Mouse (Mus musculus) neural tube, embryonic 12.5 days (tissue): ENCODE results near the gene Higd1a. TPM values are rescaled to one million over a fixed set of nuclear protein-coding genes. Genes with fewer than 3 reads are reported as not detected.
A peak's percentile ranks its signal among the peaks of the same experiment; 100 is the strongest.

Experiments used
- ATAC-seq: fragments of 200-750 bp; cut with Nextera tagmentation; 2 replicates; pipeline ENCODE4 v1.8.0; 2017; ENCODE audit warnings: low read depth, mild to moderate bottlenecking, moderate TSS enrichment, moderate library complexity; ENCODE audit not compliant: low FRiP score
- H3K27ac ChIP-seq: fragments of 300-500 bp; sonication (generic); 2 replicates; pipeline ENCODE4 v1.5.1; 2016
- H3K27me3 ChIP-seq: fragments of 300-500 bp; sonication (generic); replicated peaks from 2 replicates; pipeline ENCODE4 v1.6.1; 2016; ENCODE audit warnings: mild to moderate bottlenecking
- H3K36me3 ChIP-seq: fragments of 300-500 bp; sonication (generic); 2 replicates; pipeline ENCODE4 v1.6.1; 2016; ENCODE audit warnings: mild to moderate bottlenecking
- H3K4me1 ChIP-seq: fragments of 300-500 bp; sonication (generic); 2 replicates; pipeline ENCODE4 v1.6.1; 2016
- H3K4me2 ChIP-seq: fragments of 300-500 bp; sonication (generic); replicated peaks from 2 replicates; pipeline ENCODE4 v1.6.1; 2016; ENCODE audit warnings: mild to moderate bottlenecking
- H3K4me3 ChIP-seq: fragments of 300-500 bp; sonication (generic); 2 replicates; pipeline ENCODE4 v1.5.1; 2016
- H3K9ac ChIP-seq: fragments of 300-500 bp; sonication (generic); 2 replicates; pipeline ENCODE4 v1.6.1; 2016; ENCODE audit warnings: mild to moderate bottlenecking
- H3K9me3 ChIP-seq: fragments of 300-500 bp; sonication (generic); 2 replicates; pipeline ENCODE4 v1.6.1; 2016; ENCODE audit warnings: mild to moderate bottlenecking
- WGBS: fragments of 180-500 bp; shearing (Covaris S2); methylation state at CpG from one replicate; pipeline ENCODE4 v1.1.7; 2016; 5-methylcytosine and 5-hydroxymethylcytosine counted together
- polyA plus RNA-seq: library from polyadenylated mRNA; unstranded; fragments of >200 nt; fragmentation: Nextera tagmentation; extraction: Ambion mirVana; gene quantifications from 2 replicates; pipeline ENCODE4 v1.2.1, GENCODE M21; 2016

The Higd1a gene
- 134 and 147 TPM in 2 replicates for polyA plus RNA-seq

- peak within 1 kb of the TSS; percentile 87 for H3K27ac ChIP-seq
- peaks cover 8% of the 10 kb centered on the region for H3K4me1 ChIP-seq
- no peaks in the 10 kb centered on the region for H3K9me3 ChIP-seq
- peak within 1 kb of the TSS; percentile 94 for H3K4me2 ChIP-seq
- H3K9ac ChIP-seq = peak within 1 kb of the TSS; percentile 88
- no peaks in the 10 kb centered on the region for H3K36me3 ChIP-seq
- ATAC-seq = no peak
- H3K27me3 ChIP-seq = no peaks in the 10 kb centered on the region
- peak within 1 kb of the TSS; percentile 77 for H3K4me3 ChIP-seq
- WGBS = 18% methylated on average over 6 of the region's 6 CpGs
These were observed at the start of gene Higd1a for GRCm38 (mm10) chr9:121858153-121858488. TSS of gene Higd1a (minus strand) at chr9:121858362.

GRCm38 (mm10) chr9:121907356-121908070 is 49.4 kb upstream of the Higd1a start:
- Histone ChIP-seq H3K4me1 (no peaks in the 10 kb centered on the region), H3K36me3 (no peaks in the 10 kb centered on the region), H3K9me3 (no peaks in the 10 kb centered on the region), H3K9ac (no peak overlapping the region), H3K27me3 (no peaks in the 10 kb centered on the region), H3K27ac (no peak overlapping the region), H3K4me3 (no peak overlapping the region), H3K4me2 (no peak overlapping the region)
- 70% methylated on average over 10 of the region's 10 CpGs for WGBS
- no peak for ATAC-seq

DNA sequence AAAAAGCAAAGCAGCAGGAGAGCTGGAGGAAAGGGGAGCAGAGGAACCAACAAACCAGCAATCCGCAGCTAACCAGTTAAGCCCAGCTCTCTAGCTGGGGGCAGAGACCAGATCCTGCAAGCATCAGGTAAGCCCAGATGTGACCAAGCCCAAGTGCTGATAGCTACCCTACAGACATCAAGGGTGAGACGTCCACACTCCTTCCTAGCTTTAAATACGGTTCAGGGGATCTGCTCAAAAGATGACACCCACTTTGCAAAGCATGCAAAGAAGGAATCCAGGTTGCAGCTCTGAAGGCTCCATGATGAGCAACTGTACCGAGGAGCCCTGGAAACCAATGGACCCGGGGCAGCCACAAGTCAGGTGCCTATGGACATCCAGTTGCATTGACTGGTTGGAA is 48.3 kb upstream of the Higd1a start:
- H3K4me1 ChIP-seq = no peaks in the 10 kb centered on the region
- H3K4me3 ChIP-seq = no peak overlapping the region
- H3K27me3 ChIP-seq = no peaks in the 10 kb centered on the region
- no peak overlapping the region for H3K4me2 ChIP-seq
- H3K9me3 ChIP-seq = no peaks in the 10 kb centered on the region
- no peak overlapping the region for H3K9ac ChIP-seq
- ATAC-seq = no peak
- no peak overlapping the region for H3K27ac ChIP-seq
- H3K36me3 ChIP-seq = no peaks in the 10 kb centered on the region
- WGBS = 90% methylated on average over 5 of the region's 5 CpGs

DNA sequence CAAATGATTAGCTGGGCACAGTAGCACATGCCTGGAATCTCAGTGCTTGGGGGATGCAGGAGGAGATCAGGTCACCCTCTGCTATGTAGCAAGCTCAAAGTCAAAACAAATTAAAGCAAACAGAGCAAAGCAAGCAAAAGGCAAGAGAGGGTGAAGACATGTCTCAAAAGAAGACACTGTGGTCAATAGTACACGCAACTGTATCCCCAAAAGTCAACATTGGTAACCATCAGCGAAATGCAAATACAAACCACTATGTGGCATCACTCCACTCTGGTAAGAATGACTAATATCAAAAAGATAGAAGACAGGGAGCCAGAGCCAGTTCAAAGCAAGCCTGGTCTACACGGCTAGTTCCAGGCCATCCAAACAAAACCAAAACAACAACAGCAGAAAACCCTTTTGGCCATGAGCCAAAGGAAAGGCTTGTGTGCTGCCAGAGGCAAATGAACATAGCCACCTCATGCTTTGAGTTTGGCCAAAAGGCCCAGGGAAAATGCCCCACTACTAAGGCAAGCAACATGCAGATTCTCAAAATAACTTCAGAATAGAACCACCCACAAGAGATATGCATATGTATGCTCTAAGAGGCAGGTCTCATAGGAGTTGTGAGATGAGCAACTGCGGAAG is 47.5 kb upstream of the Higd1a start:
- no peaks in the 10 kb centered on the region for H3K27me3 ChIP-seq
- 89% methylated on average over 4 of the region's 4 CpGs for WGBS
- no peak overlapping the region for H3K4me2 ChIP-seq
- no peaks in the 10 kb centered on the region for H3K9me3 ChIP-seq
- H3K4me3 ChIP-seq = no peak overlapping the region
- H3K27ac ChIP-seq = no peak overlapping the region
- H3K36me3 ChIP-seq = no peaks in the 10 kb centered on the region
- no peak for ATAC-seq
- no peak overlapping the region for H3K9ac ChIP-seq
- H3K4me1 ChIP-seq = no peaks in the 10 kb centered on the region

- Histone ChIP-seq H3K9ac (no peak overlapping the region), H3K4me1 (no peaks in the 10 kb centered on the region), H3K4me2 (no peak overlapping the region), H3K27me3 (no peaks in the 10 kb centered on the region), H3K9me3 (no peaks in the 10 kb centered on the region), H3K27ac (no peak overlapping the region), H3K36me3 (no peaks in the 10 kb centered on the region), H3K4me3 (no peak overlapping the region)
- no peak for ATAC-seq
- 95% methylated on average over 7 of the region's 7 CpGs for WGBS
These were observed 46.8 kb upstream of the Higd1a start for GRCm38 (mm10) chr9:121904946-121905345.

- WGBS = 87% methylated on average over 4 of the region's 4 CpGs
- no peaks in the 10 kb centered on the region for H3K36me3 ChIP-seq
- H3K9me3 ChIP-seq = no peaks in the 10 kb centered on the region
- no peaks in the 10 kb centered on the region for H3K27me3 ChIP-seq
- no peak overlapping the region for H3K4me3 ChIP-seq
- H3K9ac ChIP-seq = no peak overlapping the region
- H3K27ac ChIP-seq = no peak overlapping the region
- no peak overlapping the region for H3K4me2 ChIP-seq
- no peaks in the 10 kb centered on the region for H3K4me1 ChIP-seq
- no peak for ATAC-seq
These were observed 46.2 kb upstream of the Higd1a start for GRCm38 (mm10) chr9:121904319-121904718.

- Histone ChIP-seq H3K9me3 (no peaks in the 10 kb centered on the region), H3K36me3 (no peaks in the 10 kb centered on the region), H3K27me3 (no peaks in the 10 kb centered on the region), H3K4me1 (no peaks in the 10 kb centered on the region), H3K27ac (no peak overlapping the region), H3K4me2 (no peak overlapping the region), H3K9ac (no peak overlapping the region), H3K4me3 (no peak overlapping the region)
- WGBS = 85% methylated on average over 8 of the region's 8 CpGs
- ATAC-seq = no peak
These were observed 45.5 kb upstream of the Higd1a start for GRCm38 (mm10) chr9:121903476-121904305.

DNA sequence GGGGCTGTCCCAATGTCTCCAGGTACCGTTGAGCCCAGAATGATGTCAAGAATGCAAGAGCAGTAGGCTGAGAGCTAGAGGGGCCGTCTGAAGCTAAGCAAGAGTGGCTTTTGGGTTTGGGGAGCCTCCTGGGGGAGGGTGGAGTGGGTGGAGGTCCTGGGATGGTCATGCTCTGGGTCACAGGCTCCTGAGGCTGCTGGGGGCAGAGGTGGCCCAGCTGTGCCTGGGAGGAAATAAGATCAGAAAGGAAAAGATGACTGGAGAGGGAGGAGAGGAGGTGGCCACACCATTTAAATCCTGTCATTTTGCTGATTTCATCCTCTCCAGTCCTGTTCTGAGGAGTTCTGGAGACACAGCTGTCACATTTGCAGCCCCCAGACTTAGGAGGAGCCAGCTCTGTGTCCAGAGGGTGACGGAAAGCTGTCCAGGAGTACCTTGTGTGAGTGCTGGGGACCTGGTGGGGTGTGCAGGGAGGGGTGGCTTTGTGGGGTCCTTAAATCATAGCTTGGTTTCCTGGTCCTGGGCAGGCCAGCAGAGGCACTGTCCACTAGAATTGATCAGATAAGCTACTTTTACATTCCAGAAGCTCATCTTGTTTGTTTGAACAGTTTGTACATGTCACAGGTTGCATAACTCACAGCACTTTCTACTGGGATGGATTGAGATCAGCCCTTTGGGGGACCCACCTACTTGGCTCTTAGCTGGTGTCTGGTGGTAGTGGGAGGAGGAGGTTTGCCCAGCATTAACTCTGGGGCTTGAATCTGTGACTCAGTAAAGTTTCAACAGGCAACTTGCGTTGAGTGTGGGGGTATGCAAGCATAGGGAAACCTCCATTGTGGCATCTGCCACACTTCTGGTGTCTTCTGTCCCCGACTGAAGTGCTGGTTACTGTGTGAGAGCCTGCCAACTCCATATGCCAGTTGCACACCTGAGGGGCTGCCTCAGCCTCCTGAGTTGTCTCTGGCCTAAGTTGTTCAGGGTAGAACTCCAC is 43.8 kb upstream of the Higd1a start:
- Histone ChIP-seq H3K36me3 (no peaks in the 10 kb centered on the region), H3K9ac (no peak overlapping the region), H3K4me2 (no peak overlapping the region), H3K27ac (no peak overlapping the region), H3K27me3 (no peaks in the 10 kb centered on the region), H3K4me3 (no peak overlapping the region), H3K9me3 (no peaks in the 10 kb centered on the region), H3K4me1 (no peaks in the 10 kb centered on the region)
- no peak for ATAC-seq
- WGBS = 74% methylated on average over 5 of the region's 5 CpGs

DNA sequence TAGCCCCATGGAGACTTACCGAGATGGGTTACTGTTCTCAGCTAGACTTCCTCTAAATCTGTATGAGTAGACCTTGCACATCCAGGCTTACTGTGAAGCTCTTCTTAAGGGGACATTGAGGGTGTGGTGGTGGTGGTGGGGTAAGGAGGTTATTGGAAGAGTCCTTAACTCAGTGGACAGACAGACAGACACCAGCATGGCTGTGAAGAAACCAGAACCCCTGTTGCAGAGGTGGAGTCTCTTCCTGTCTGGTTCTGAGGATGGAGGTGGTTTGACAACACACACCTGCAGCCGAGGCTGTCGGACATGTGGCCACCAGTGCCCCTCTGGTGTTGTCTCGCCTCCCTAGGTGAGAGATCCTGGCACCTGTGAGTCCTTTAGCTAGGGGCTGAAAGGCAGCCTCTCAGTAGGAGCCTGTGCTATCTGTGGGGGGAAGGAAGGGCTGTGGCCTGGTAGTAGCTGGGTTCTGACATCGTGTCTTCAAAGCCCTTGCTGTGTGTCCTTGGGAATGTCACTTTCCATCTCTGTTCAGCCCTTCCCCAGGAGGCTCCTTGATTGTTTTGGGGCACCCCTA is 42.2 kb upstream of the Higd1a start:
- 90% methylated on average over 5 of the region's 5 CpGs for WGBS
- H3K27ac ChIP-seq = no peak overlapping the region
- H3K27me3 ChIP-seq = no peaks in the 10 kb centered on the region
- no peak overlapping the region for H3K9ac ChIP-seq
- no peak for ATAC-seq
- no peak overlapping the region for H3K4me3 ChIP-seq
- no peak overlapping the region for H3K4me2 ChIP-seq
- no peaks in the 10 kb centered on the region for H3K36me3 ChIP-seq
- H3K9me3 ChIP-seq = no peaks in the 10 kb centered on the region
- no peaks in the 10 kb centered on the region for H3K4me1 ChIP-seq

- H3K27ac ChIP-seq = no peak overlapping the region
- H3K36me3 ChIP-seq = no peaks in the 10 kb centered on the region
- H3K4me1 ChIP-seq = no peaks in the 10 kb centered on the region
- 71% methylated on average over 6 of the region's 6 CpGs for WGBS
- ATAC-seq = no peak
- H3K4me2 ChIP-seq = no peak overlapping the region
- H3K9me3 ChIP-seq = no peaks in the 10 kb centered on the region
- H3K4me3 ChIP-seq = no peak overlapping the region
- H3K27me3 ChIP-seq = no peaks in the 10 kb centered on the region
- H3K9ac ChIP-seq = no peak overlapping the region
These were observed 41.1 kb upstream of the Higd1a start for GRCm38 (mm10) chr9:121899306-121899705.

GRCm38 (mm10) chr9:121898245-121898644 is 40.1 kb upstream of the Higd1a start, which contains the start of gene Ackr2:
TSS of gene Ackr2 (plus strand) at chr9:121898355.
- ATAC-seq = no peak
- 77% methylated on average over 9 of the region's 9 CpGs for WGBS
- no peaks in the 10 kb centered on the region for H3K4me1 ChIP-seq
- no peak within 1 kb of the TSS for H3K9ac ChIP-seq
- H3K27ac ChIP-seq = no peak within 1 kb of the TSS
- H3K4me2 ChIP-seq = no peak within 1 kb of the TSS
- H3K27me3 ChIP-seq = no peaks in the 10 kb centered on the region
- H3K36me3 ChIP-seq = no peaks in the 10 kb centered on the region
- H3K9me3 ChIP-seq = no peaks in the 10 kb centered on the region
- H3K4me3 ChIP-seq = no peak within 1 kb of the TSS
